Mouse (Mus musculus): Measurements from ENCODE around the gene Kcnmb4. TPM values are rescaled to one million over a fixed set of nuclear protein-coding genes. Genes with fewer than 3 reads are reported as not detected.

Gene Kcnmb4
- total and polyA plus RNA-seq, 3 experiments: 0.80 to 1.1 (median 1.0) TPM

- Histone ChIP-seq H3K36me3 (replicated peaks in 1 of 2; ENCODE audit: control insufficient read depth in 1 of 2, insufficient read depth in 1 of 2, low read length in 1 of 2) (no peaks in the 10 kb centered on the region), H3K4me2 (ENCODE audit: insufficient read depth, low read depth, poor library complexity, severe bottlenecking) (no peak overlapping the region), H3K4me3 (replicated peaks in 1 of 3; ENCODE audit: low read depth in 2 of 3, low read length in 2 of 3, poor library complexity in 1 of 3) (no peak overlapping the region), H3K4me1 (ENCODE audit: control insufficient read depth in 1 of 2, insufficient read depth in 2 of 2) (peaks cover under 1 to 3% of the 10 kb centered on the region in 2 experiments; a peak in 1 of 4 replicates), H3K27ac (ENCODE audit: insufficient read depth, low read depth) (no peak overlapping the region), H3K9me3 (replicated peaks; ENCODE audit: low read length) (no peaks in the 10 kb centered on the region), H3K9ac (ENCODE audit: insufficient read depth, low read depth) (no peak overlapping the region), H3K79me2 (replicated peaks; ENCODE audit: control insufficient read depth, extremely low read depth, insufficient read depth, poor library complexity, severe bottlenecking) (no peaks in the 10 kb centered on the region), H3K27me3 (replicated peaks) (no peaks in the 10 kb centered on the region)
- TF ChIP-seq MXI1 (IDR thresholded peaks at IDR 0.05; ENCODE audit: low read depth, low read length): no peak
- TF ChIP-seq CHD1 (IDR thresholded peaks at IDR 0.05; ENCODE audit: low read depth, low read length): no peak
- no peak for TF ChIP-seq CHD2 (IDR thresholded peaks at IDR 0.05; ENCODE audit: low read length)
- no peak for TF ChIP-seq SIN3A (IDR thresholded peaks at IDR 0.05; ENCODE audit: low read length)
- no peak for TF ChIP-seq ZNF384 (IDR thresholded peaks at IDR 0.05; ENCODE audit: low read depth, low read length)
- TF ChIP-seq MAFK (IDR thresholded peaks at IDR 0.05; ENCODE audit: insufficient replicate concordance, low read length): no peak
- TF ChIP-seq MYC (IDR thresholded peaks at IDR 0.05; ENCODE audit: low read depth, low read length): no peak
- TF ChIP-seq MEF2A (IDR thresholded peaks at IDR 0.05; ENCODE audit: borderline replicate concordance, low read depth, low read length): no peak
- TF ChIP-seq ZKSCAN1 (IDR thresholded peaks at IDR 0.05; ENCODE audit: borderline replicate concordance, low read depth, low read length): no peak
- TF ChIP-seq HCFC1 (IDR thresholded peaks at IDR 0.05; ENCODE audit: low read depth, low read length): no peak
- TF ChIP-seq NRF1 (IDR thresholded peaks at IDR 0.05; ENCODE audit: low read depth, low read length): no peak
- no peak for TF ChIP-seq TBP (conservative IDR thresholded peaks at IDR 0.05; ENCODE audit: low read depth, low read length)
- TF ChIP-seq JUND (conservative IDR thresholded peaks at IDR 0.05; ENCODE audit: low read depth, low read length): no peak
- TF ChIP-seq RCOR1 (conservative IDR thresholded peaks at IDR 0.05; ENCODE audit: low read depth, low read length): no peak
- no peak for TF ChIP-seq POLR2A (IDR thresholded peaks at IDR 0.05; ENCODE audit: low read depth, low read length)
- no peak for TF ChIP-seq ZC3H11A (IDR thresholded peaks at IDR 0.05; ENCODE audit: low read depth, low read length)
- no peak for TF ChIP-seq ELF1 (IDR thresholded peaks at IDR 0.05; ENCODE audit: low read depth, low read length)
- in situ Hi-C loops (cut with MboI; ENCODE audit: low pct_ligation_motif_present, low pct_unique_long_range_greater_than_20kb, low sequenced_read_pairs) (loop anchor here (25.0 kb wide), 2 partner anchors 121 to 379 kb away; no protein-coding TSS in a partner anchor), dilution Hi-C loops (cut with MboI; ENCODE audit: extremely low pct_ligation_motif_present, extremely low pct_unique_long_range_greater_than_20kb, low sequenced_read_pairs) (no loop called here)
- no peak for DNase-seq (ENCODE audit: extremely low read depth)
Observed at GRCm38 (mm10) chr10:116458786-116459185, 14.9 kb downstream of the Kcnmb4 start.

DNA sequence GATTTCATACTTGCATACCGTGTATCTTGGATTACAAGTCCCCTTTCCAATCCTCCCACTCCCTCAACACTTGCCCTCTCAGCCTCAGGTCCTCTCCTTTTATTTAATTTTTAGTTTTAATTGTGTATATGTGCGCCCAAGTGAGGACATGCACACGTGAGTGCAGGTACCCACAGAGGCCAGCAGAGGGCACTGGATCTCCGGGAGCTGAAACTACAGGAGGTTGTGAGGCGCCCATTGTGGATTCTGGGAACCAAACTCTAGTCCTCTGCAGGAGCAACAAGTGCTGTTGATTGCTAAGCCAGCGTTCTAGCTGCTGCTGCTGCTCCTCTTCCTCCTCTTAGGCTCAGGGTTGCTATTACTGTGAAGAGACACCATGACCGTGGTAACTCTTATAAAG is 20.9 kb downstream of the Kcnmb4 start:
- dilution Hi-C loops (cut with MboI; ENCODE audit: extremely low pct_ligation_motif_present, extremely low pct_unique_long_range_greater_than_20kb, low sequenced_read_pairs): no loop called here
- H3K9me3 ChIP-seq (replicated peaks; ENCODE audit: low read length): peaks cover 3% of the 10 kb centered on the region
- DNase-seq (ENCODE audit: extremely low read depth): no peak

More for the DNA sequence above, 20.9 kb downstream of the Kcnmb4 start:
- no peak overlapping the region for H3K4me3 ChIP-seq (replicated peaks in 1 of 3; ENCODE audit: low read depth in 2 of 3, low read length in 2 of 3, poor library complexity in 1 of 3)
- in situ Hi-C loops (cut with MboI; ENCODE audit: low pct_ligation_motif_present, low pct_unique_long_range_greater_than_20kb, low sequenced_read_pairs): loop anchor here (25.0 kb wide), 2 partner anchors 115 to 385 kb away; no protein-coding TSS in a partner anchor
- no peak overlapping the region for H3K4me2 ChIP-seq (ENCODE audit: insufficient read depth, low read depth, poor library complexity, severe bottlenecking)
- H3K79me2 ChIP-seq (replicated peaks; ENCODE audit: control insufficient read depth, extremely low read depth, insufficient read depth, poor library complexity, severe bottlenecking): no peaks in the 10 kb centered on the region
- TF ChIP-seq SMC3 (IDR thresholded peaks at IDR 0.05; ENCODE audit: low read depth, low read length) (no peak), CTCF (conservative IDR thresholded peaks at IDR 0.05 in 1 of 2, IDR thresholded peaks at IDR 0.05 in 1 of 2; ENCODE audit: low read depth in 2 of 2, low read length in 2 of 2) (peak in 1 of 2 experiments; percentile 31; a peak in 1 of 4 replicates)
- H3K27me3 ChIP-seq (replicated peaks): no peaks in the 10 kb centered on the region
- H3K4me1 ChIP-seq (ENCODE audit: control insufficient read depth in 1 of 2, insufficient read depth in 2 of 2): 0 out of 4 replicates have a peak, but pooled peaks cover 3 to 4% of the 10 kb centered on the region in 2 experiments
- no peak overlapping the region for H3K27ac ChIP-seq (ENCODE audit: insufficient read depth, low read depth)
- H3K36me3 ChIP-seq (replicated peaks in 1 of 2; ENCODE audit: control insufficient read depth in 1 of 2, insufficient read depth in 1 of 2, low read length in 1 of 2): no peaks in the 10 kb centered on the region
- no peak overlapping the region for H3K9ac ChIP-seq (ENCODE audit: insufficient read depth, low read depth)

All from CH12.LX (cell line).